Mouse (Mus musculus): ENCODE results near the gene En2.

DNA sequence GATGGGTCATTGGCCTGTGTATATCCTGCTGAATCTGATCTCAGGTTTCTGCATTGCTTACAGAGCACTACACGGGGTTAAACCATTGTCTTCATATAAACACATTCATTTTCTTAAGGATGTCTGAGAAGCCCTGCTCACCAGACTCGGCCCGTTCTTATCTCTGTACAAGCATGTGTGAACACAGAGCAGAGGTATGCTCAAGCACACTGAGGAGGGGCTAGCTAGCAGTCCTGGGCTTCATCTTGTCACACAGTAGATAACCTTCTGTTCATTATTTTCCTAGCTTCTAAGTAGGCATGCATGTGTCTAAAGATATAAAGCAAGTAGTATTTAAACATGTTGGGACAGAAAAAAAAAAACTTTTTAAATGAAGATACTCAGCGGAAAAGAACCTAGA is 41.0 kb downstream of the En2 start:
- TF ChIP-seq CTCF (IDR thresholded peaks at IDR 0.05; ENCODE audit: borderline replicate concordance, insufficient read depth, low read depth, low read length), result no peak
- TF ChIP-seq POLR2A (IDR thresholded peaks at IDR 0.05; ENCODE audit: borderline replicate concordance, insufficient read depth, low read length), result no peak
